Mouse (Mus musculus) E14TG2a.4 (cell line): ENCODE measurements around the gene Cyfip2.

Experiments
- H3K27me3 ChIP-seq: 2 replicates; pipeline ENCODE4 v1.6.1; 2014; ENCODE audit warnings: low read length, control low read depth; ENCODE audit not compliant: insufficient read depth
- H3K36me3 ChIP-seq: 2 replicates; pipeline ENCODE4 v1.6.1; 2014; ENCODE audit warnings: low read length, control low read depth; ENCODE audit not compliant: insufficient read depth
- H3K4me1 ChIP-seq: replicated peaks from 2 replicates; pipeline ENCODE4 v1.6.1; 2014; ENCODE audit warnings: low read depth, low read length, control low read depth
- H3K4me3 ChIP-seq: replicated peaks from 2 replicates; pipeline ENCODE4 v1.5.1; 2014; ENCODE audit warnings: mild to moderate bottlenecking, low read length
- H3K9me3 ChIP-seq: 2 replicates; pipeline ENCODE4 v1.6.1; 2014; ENCODE audit warnings: low read length, control low read depth
- CTCF ChIP-seq: conservative IDR thresholded peaks from 2 replicates; pipeline ENCODE4 v1.5.1; 2014; ENCODE audit warnings: low read length
- NANOG ChIP-seq: IDR thresholded peaks from 2 replicates; pipeline ENCODE4 v1.6.1; 2014; ENCODE audit warnings: borderline replicate concordance, low read length, mixed read lengths
- POU5F1 ChIP-seq: IDR thresholded peaks from 2 replicates; pipeline ENCODE4 v1.6.1; 2014; ENCODE audit warnings: low read length, borderline replicate concordance

Gene Cyfip2

GRCm38 (mm10) chr11:46310647-46311063 is 2.0 kb downstream of the Cyfip2 start:
- peaks cover 40% of the 10 kb centered on the region for H3K4me1 ChIP-seq
- H3K27me3 ChIP-seq, result peaks cover 37% of the 10 kb centered on the region
- H3K4me3 ChIP-seq, result no peak overlapping the region; the same call in 1 of the 2 replicates
- TF ChIP-seq CTCF, result no peak
- TF ChIP-seq POU5F1, result no peak
- TF ChIP-seq NANOG, result no peak
- no peaks in the 10 kb centered on the region for H3K36me3 ChIP-seq
- no peaks in the 10 kb centered on the region for H3K9me3 ChIP-seq

- no peaks in the 10 kb centered on the region for H3K36me3 ChIP-seq
- peaks cover 34% of the 10 kb centered on the region for H3K27me3 ChIP-seq
- H3K4me3 ChIP-seq, result no peak overlapping the region
- H3K4me1 ChIP-seq, result peaks cover 41% of the 10 kb centered on the region
- H3K9me3 ChIP-seq, result no peaks in the 10 kb centered on the region
- TF ChIP-seq CTCF (no peak), POU5F1 (no peak)
These were observed 2.7 kb downstream of the Cyfip2 start for GRCm38 (mm10) chr11:46309808-46310555.

DNA sequence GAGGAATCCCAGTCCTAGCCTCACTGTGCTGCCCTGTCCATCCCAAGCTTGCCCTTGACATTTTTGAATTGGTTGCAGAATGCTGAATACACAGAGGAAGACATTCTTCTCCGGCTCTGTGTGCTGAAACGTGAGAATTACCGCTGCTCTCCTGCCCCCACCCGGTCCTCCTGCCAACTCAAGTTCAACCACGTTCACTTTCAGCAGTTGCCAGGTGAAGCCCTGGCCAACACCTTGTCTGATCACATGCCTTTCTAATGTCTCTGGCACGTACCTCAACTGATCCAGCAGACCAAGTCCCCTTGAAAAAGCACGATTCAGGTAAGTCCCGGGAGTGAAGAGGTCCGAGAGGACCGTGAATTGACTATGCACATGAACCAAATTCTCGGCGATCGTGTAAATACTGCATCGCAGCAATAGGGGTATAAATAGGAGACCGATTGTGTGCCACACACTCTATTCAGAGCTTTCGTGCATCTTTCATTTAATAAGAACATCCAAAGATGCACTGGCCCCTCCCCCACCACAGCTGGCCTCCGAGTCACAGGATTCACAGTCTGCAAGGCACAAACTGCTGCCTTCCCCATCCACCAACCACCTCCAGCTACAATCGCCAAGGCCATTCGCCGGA is 3.4 kb downstream of the Cyfip2 start:
- H3K4me1 ChIP-seq, result peaks cover 47% of the 10 kb centered on the region
- no peak for TF ChIP-seq POU5F1
- no peak for TF ChIP-seq NANOG
- TF ChIP-seq CTCF, result no peak
- no peak overlapping the region for H3K4me3 ChIP-seq
- H3K9me3 ChIP-seq, result no peaks in the 10 kb centered on the region
- H3K27me3 ChIP-seq, result peaks cover 27% of the 10 kb centered on the region
- no peaks in the 10 kb centered on the region for H3K36me3 ChIP-seq

- Histone ChIP-seq H3K27me3 (peaks cover 21% of the 10 kb centered on the region), H3K4me1 (peaks cover 50% of the 10 kb centered on the region), H3K4me3 (no peak overlapping the region), H3K36me3 (no peaks in the 10 kb centered on the region), H3K9me3 (no peaks in the 10 kb centered on the region)
- TF ChIP-seq CTCF (no peak), NANOG (no peak), POU5F1 (no peak)
These were observed 4.2 kb downstream of the Cyfip2 start for GRCm38 (mm10) chr11:46308271-46308974.

- H3K4me3 ChIP-seq, result no peak overlapping the region
- no peaks in the 10 kb centered on the region for H3K36me3 ChIP-seq
- peaks cover 49% of the 10 kb centered on the region for H3K4me1 ChIP-seq
- H3K9me3 ChIP-seq, result no peaks in the 10 kb centered on the region
- H3K27me3 ChIP-seq, result peaks cover 21% of the 10 kb centered on the region
- TF ChIP-seq NANOG (no peak), POU5F1 (no peak), CTCF (no peak)
These were observed 4.9 kb downstream of the Cyfip2 start for GRCm38 (mm10) chr11:46307768-46308167.

GRCm38 (mm10) chr11:46306776-46307175 is 5.9 kb downstream of the Cyfip2 start:
- Histone ChIP-seq H3K4me1 (peaks cover 51% of the 10 kb centered on the region), H3K27me3 (peaks cover 21% of the 10 kb centered on the region)
- TF ChIP-seq NANOG (no peak), CTCF (no peak), POU5F1 (no peak)

GRCm38 (mm10) chr11:46305881-46306520 is 6.7 kb downstream of the Cyfip2 start:
- TF ChIP-seq POU5F1 (no peak), CTCF (no peak), NANOG (no peak)
- Histone ChIP-seq H3K27me3 (peaks cover 14% of the 10 kb centered on the region), H3K4me3 (no peak overlapping the region), H3K9me3 (no peaks in the 10 kb centered on the region), H3K36me3 (no peaks in the 10 kb centered on the region), H3K4me1 (peaks cover 45% of the 10 kb centered on the region)

More at GRCm38 (mm10) chr11:46306776-46307175, 5.9 kb downstream of the Cyfip2 start:
- Histone ChIP-seq H3K9me3 (no peaks in the 10 kb centered on the region), H3K36me3 (no peaks in the 10 kb centered on the region), H3K4me3 (no peak overlapping the region)
